Mouse (Mus musculus): Measurements from ENCODE around the gene Mcts2.

Mcts2 gene

DNA sequence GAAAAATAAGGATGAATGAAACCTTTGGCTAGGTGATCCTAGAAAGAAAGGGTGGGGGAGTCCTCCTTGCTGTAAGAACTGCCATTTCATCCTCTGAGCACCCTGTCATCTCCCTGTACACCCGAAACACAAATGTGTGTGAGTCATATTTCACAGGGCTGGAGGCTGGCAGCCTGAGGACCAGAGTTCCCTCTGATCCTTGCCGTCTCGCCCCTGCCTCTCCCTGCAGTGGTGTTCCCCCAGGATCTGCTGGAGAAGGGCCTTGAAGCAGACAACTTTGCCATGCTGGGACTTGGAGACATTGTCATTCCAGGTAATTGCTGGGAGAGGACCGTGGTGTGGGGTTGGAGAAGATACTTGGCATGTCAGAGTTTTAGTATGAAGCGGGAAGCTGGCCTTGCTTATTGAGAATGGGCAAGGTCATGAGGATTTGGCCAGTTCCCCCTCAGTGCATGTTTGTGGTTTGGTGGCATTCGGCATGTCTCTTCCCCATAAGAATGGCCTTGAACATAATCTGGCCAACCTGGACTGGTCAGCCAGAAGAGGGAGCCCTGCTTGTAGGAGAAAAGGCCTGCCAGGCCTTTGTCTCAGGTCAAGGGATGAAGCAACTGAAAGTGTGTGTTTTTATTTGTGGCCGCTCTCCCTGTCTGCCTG lies 4.9 kb downstream of the Mcts2 start:
- no peak for DNase-seq

DNA sequence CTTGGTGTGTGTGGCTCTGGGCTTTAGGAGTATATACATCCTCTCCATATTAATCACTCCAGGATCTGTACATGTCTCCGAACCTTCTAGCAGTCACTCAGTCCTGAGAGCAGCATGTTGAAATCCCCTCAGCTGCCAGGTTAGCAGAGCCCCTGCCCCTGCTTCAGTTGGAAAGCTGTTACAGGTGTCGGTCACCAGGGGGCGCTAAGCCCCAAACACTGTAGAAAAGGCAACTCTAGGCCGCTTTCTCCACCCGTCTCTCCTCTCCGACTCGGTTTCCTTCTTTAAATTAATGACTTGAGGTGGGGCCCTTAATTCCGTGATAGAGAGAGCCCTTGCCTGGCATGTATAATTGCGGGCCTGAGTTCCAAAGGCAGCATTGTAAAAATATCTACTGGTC lies 6.4 kb downstream of the Mcts2 start:
- DNase-seq, result peak; percentile 64 to 66

DNA sequence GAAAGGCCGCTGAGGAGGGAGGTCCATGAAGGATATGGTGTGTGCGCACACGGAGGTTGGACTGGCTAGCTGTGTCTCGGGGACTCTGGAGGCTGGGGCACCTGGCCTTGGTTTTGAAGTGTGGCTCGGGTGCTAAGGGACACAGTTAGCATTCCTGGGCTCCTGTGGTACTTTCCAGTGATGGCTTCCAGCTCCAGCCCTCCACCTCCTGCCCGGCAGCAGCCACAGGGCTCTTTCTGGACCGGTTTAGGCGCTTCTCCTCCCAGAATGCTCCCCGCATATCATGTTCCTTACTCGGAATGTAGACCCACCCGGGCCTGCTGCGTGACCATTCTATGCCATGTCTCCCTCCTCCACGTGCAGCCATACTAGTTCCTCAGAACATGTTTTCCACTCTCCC lies 6.9 kb downstream of the Mcts2 start:
- DNase-seq, result no peak

DNA sequence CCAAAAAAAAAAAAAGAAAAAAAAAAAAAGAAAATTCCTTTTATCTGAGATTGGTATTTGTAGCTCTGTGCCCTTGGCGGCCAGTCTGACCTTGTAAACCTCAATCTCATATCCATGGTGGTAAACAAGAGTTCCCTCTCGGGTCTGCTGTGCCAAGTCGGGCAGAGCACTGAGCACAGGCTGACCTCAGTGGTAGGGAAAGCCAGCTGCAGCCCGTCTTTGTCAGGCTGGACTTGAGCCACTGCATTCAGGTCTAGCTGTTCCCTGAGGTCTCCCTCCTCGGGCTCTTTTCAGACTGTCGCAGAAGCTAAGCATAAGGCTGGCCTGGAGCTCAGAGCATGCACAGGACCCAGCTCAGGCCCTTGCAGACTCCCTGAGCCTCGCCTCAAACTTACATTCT lies 7.9 kb downstream of the Mcts2 start:
- no peak for DNase-seq

DNA sequence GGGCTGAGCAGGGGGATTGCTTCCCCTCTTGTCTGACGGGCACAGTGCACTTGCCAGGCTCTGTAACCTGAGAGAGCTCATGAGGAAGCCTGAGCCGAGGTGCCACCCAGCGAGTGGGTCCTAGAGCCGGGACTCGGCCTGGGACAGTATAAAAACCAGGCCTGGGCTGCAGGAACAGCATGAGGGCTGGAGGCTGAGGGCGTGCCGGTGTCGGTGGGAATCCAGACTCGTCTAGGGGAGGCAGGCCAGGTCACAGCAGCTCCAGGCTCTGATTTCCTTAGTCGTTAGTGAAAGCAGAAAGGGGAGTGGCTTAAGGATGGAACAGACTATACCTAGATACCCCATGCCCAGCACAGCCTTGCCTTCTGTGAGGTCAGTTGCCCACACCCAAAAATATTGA lies 9.2 kb downstream of the Mcts2 start:
- no peak for DNase-seq

DNA sequence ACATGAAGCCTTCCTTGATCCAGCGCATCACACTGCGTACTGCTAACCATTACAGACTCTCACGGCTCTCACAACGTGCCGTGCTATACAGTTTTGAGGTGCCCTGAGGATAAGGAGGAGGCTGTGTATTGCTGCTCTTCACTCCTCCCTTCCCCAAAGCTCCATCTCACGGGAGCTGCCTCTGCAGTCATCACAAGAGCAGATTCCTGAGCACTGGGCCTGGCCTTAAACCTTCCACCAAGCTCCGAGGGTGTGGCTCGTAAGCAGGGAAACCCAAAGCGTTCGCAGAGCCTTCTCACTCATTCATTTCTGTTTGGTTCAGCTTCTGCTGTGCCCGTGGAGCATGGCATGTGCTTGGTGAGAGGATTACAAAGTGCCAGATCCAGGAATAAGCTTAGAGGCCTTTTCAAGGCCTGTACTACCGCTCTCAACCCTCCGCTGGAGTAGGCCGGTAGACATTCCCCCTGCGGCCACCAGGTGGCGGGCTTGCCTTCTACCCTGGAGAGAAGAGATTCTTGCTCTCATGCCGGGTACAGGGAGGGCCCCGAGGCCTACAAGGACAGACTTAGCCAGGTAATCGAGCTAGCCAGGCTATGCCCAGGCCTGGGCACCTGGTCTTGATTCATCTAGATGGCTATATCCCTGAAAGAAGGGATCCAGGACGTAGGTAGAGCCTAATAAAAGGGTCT lies 9.8 kb downstream of the Mcts2 start:
- DNase-seq, result peak; percentile 87 to 88

DNA sequence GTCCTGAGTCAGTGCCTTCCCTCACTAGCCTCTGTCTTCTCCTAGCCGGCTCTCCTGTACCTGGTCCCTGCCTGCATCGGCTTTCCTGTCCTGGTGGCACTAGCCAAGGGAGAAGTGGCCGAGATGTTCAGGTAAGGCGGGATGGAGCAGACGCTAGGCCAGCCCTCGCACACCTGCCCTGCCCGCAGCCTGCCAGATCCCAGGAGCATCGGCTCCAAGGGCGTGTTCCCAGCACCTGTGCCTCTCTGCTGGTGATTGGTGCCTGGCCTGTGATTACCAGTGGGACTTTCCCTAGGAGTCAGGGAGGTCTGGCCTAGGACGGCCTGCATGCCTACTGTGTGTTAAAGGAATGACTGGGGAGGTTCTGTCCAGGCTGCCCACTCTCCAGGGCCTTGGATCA lies 13.3 kb downstream of the Mcts2 start:
- no peak for DNase-seq

DNA sequence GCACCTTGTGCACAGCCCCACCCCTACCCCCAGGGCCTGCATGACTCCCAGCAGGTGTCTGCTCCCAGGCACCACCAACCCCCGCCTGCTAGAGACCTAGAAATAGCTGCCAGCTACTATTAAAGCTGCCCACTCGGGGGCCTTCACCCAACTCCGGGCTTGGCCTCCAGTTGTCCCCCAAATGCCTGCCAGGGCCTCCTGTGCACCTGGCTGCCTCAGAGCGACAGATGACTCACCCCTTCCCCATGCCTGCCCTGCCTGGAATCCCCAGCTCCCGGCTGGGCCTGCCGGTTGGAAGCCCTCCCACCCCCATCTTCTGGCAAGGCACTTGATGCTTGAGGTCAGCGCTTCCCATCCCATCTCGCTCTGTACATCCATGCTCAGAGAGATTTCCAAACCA lies 13.9 kb downstream of the Mcts2 start:
- DNase-seq, result no peak

DNA sequence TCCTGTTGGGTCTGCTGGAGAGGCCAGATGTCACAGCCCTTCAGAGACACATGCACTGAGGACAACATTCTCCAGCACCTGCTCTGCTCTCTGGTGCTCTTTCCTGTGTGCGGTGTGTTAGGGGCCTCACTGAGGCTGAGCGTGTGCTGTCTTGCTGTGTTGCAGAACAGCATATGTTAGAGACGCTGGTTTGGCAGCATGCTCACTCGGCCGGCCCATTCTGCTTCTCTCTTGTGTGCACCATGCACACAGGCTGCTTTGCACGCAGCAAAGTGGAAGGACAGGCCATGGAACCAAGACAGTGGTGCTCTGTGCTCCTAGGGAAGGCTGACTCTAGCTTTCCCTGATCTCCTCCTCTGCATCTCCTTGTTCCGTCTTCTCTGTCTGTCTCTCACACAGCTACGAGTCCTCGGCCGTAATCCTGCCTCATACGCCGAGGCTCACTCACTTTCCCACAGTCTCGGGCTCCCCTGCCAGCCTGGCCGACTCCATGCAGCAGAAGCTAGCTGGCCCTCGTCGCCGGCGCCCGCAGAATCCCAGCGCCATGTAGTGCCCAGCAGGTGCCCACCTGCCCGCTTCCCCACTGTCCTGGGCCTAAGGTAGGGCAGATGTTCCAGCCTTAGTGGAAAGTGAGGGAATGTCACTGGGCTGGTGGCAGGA lies 16.9 kb downstream of the Mcts2 start:
- no peak for DNase-seq

DNA sequence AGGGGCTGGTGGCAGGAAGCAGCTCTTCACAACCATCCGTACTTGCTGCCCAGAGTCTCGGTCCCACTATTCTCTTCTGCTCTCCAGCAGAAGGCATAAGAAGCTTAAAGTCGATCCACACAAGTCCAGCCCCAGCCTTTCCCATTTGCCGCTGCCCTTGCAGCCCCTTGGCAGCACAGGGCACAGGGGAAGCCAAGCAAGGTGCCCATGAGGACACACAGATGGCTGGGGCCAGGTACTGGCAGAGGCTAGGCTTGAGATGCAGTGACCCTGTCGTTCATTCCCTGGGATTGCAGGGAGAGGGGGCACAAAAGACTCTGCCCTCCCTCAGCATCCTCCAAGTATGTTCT lies 17.4 kb downstream of the Mcts2 start:
- DNase-seq, result no peak

DNA sequence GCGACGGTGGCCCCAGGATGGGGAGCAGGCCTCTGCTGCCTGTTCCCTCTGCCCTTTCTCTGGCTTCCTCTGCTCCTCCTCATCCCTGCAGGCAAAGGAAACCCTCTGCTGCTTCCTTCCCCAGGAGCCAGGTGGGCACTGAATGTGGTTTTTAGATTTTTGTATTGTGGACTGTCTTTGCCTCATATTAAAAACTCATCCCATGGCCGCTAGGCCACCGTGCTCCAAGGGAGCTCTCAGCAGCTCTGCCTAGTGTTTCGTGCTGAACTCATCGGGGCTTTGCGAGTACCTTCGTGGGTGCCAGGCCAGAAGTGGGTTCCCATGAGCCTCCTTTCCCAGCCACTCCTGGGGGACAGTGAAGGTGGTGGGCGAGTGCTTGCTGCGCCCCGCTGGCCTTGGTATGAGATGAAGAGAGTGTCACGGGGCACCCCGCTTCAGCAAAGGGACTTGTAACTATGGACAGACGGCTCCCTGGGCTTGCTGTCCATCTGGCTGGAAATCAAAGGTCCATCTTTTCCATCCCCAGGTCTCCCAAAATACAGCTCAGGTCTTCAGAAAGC lies 18.1 kb downstream of the Mcts2 start:
- DNase-seq, result no peak

DNA sequence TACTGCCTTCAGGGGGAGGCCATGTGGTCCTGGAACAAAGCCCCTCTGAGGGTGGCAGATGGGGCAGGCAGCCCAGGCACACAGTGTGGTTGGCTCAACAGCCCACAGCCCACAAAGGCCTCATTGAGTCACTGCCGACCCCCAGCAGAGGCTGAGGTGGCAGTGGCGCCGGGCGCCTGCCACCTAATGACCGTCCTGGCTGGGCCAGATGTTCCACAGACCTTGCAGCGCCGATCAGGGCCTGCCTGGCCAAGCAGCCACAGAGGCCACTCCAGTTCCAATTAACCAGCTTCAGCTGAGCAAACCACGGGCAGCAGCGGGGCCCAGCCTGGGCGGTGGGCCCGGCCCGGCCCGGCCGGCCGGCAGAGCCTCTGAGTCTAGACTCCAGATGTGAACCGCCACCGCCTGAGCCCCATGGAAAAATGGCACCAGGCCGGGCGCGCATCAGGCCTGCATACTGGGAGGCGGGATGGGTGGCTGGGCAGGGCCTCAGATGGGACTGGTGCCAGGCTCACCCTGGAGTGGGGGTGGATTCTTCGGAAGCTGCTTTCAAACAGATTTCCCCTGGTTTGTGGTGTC lies 19.2 kb downstream of the Mcts2 start:
- no peak for DNase-seq

DNA sequence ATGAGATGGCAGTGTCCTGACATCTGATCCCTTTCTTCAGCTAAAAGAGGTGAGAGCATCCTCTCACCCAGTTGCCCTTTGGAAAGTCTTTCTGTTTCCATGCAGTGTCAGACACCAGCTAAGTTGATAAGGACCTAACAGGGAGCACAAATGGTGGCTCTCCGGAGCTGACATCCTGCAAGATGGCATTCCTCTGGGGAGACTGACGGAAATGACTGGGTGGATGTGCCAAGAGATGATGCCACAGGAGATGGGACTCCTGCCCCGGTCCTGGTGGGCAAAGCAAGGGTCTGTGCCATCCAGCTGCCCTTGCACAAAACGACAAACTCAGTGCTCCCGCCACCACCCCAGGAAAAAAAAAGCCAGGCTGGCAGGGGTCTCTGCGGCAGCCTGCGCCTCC lies 20.4 kb downstream of the Mcts2 start:
- no peak for DNase-seq

DNA sequence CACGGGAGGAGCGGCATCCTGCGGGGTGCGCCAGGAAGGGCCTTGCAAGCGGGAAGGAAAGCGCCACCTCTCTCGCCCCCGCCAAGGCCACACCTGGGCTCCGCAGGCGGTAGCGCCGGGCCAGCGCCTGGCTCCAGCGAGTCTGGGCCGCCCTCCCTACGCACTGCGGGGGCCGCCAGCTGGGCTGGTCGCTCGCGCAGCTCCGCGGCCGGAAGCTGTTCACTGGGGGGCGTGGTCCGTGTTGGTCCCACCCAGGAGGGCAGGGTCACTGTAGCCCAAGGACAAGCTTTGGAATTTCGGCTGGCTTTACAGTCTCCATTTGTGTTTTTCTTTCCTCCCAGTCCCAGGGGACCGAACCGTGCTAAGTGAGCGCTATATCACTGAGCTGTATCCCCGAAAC lies 20.8 kb downstream of the Mcts2 start:
- peak in 1 of 2 experiments; percentile 43 for DNase-seq

DNA sequence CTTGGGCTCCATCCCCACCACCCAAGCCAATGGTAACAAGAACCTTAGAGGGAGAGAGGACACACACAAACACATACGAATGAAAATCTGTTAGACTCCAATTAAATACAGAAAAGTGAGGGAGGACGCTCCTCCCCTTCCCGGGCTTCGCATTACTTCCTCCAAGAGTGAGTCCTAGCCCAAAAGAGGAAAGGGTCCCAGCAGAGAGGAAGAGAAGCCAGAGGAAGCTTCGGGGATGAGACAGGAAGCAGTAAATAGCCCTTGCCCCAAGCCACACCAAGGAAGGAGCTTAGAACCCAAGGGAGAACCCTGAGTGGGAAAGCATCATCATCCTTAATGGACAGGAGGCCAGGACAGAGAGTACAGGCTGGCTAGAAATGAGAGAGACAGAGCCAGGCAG lies 22.2 kb downstream of the Mcts2 start:
- DNase-seq, result no peak

DNA sequence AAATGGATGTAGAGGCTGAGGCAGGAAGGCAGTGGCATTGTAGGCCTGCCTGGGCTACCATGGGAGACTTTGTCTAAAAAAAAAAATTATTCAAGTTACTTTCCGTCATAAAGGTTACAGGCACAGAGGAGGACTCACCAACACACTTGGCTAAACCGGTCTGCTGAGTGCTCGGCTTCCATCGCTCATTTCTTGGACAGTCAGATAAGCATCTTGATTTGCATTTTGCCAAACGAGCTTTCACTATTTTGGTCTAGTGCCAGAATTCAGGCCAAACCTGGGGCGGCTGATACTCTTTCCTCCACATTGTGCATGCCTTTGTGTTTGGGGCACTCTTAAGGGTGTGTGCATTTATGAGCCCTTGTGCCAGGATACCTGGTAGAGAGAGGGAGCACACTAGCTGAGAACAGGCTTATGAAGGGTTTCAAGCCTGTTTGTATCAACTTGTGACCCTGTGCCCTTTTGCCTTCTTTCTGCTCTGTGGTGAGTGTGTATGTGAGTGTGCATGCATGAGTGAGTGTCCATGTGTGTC lies 29.5 kb downstream of the Mcts2 start:
- no peak for DNase-seq

DNA sequence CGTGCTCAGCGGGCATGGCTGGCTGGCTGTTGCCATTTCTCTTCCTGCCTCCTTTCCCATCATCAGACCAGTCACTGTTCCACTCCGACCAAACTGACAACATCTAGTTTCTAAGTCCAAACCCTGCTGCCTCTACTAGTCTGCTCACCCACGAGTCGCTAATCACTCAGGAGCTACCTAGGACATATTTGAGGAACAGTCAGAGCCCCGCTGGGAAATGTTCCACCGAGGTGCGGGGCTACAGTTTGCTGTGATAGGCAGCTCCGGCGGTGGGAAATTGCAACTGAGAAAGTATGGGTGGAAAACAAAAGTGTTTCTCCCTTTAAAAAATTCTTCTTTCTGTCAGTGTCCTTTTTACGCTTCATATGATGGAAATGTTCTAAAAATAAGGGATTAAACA lies 30.8 kb downstream of the Mcts2 start:
- DNase-seq, result no peak

DNA sequence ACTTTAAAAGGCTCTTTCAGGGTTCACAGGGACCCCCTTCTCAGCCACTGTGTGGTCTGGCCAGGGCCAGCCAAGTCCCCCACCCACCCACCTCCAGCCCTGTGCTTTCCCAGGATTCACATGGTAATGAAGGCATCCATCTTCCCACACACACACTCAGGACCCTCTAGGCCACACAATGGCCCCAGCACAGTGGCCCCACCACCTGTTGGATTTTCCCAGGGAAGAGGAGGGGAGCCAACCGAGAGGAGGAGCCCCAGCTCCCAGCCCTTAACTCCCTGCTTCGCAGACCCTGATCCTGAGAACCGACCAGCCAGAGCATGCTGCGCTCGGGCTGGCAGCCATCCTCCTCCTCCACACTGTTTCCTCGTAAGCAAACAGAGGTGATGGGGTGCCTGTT lies 31.2 kb downstream of the Mcts2 start:
- no peak for DNase-seq

DNA sequence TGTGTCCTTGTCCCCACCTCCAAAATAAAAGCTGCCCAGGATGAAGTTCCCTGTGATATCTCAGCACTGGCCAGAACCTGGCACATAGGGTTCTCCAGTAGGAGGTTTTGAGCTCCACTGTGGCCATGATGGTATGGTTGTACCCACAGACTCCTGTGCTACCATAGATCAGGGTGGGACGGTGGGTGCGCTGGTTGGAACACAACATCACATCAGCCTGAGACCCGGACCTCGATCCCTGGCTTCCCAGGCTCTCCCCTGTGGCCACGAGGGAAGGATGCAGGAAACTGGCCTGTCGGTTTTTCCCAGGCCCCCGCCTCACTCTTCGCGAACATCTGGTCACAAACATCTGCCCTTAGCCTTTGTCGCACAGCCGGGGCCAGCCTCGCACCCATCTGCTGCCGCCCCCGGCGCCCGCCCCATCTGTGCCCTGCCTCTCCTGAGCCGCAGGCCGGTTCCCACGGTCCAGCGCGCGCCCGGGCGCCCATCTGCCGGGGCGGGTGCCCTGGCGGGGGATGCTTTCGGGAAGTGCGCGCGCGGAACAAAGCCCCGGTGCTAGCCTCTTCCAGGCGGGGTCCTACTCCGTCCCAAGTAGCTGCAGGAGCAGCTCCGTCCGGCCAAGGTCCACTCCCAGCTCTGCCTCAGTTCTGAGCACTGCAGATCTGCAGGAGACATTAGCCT lies 37.0 kb downstream of the Mcts2 start:
- DNase-seq, result peak in 1 of 2 experiments; percentile 34

DNA sequence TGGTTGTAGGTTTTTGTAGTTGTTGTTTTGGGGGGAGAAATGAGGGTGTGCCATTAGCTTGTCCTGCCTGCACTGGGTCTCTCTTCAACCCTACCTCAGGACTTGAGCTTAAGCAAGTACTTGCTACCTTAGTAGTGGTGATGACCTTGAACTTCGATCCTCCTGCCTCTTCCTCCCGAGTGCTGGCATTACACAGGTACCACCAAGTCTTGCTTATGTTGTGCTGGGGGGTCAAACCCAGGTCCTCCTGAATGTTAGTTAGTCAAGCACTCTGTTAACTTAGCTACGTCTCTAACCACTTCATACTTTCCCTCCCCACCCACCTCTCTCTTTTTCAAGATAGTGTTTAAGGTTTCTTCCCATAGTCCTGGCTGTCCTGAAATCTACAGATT lies 37.5 kb downstream of the Mcts2 start:
- no peak for DNase-seq

DNA sequence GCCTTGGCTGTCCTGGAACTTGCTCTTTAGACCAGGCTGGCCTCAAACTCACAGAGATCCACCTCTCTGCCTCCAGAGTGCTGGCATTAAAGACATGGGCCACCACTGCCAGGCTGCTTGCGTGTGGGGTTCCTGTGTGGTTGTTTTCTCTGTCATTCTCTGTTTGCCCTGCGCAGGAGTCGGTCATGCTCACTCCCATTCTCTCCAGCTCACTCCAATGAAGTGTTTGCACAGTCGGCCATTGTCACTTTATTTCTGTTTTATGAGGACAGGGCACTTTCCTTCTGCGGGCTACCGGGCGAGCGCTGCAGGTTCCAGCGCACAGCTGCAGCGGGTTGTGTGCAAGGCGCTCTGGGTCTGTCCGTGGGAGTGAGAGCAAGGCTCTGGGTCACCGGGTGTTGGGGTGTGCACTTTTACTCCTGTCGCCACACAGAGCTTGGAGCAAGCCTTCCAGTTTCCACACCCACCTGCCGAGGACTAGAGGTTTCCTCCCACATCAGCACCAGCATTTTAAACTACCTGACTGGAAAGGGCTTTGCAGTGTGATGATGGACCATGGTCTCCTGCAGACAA lies 38.4 kb downstream of the Mcts2 start:
- no peak for DNase-seq

DNA sequence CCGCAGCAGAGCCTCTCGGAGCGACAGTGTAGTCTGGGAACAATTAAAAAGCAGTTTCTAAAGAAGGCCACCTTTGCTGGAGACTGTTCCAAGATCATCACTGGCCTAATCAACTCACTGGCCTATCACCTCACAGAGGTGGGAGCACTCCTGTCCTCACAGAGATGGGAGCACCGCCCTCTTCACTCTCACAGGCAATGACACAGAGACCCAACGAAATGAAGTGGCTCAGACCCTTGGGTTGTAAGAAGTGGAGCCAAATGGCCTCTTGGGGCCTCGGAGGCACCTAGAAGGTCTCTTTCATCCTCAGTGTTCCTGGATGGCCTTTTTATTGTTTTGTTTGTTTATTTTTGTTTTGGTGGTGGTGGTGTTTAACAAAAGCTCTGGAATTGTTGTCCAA lies 39.4 kb downstream of the Mcts2 start:
- no peak for DNase-seq
